Mouse (Mus musculus) liver, embryonic 13.5 days (tissue): ENCODE data around the gene Coro1b. TPM values are rescaled to one million over a fixed set of nuclear protein-coding genes. Genes with fewer than 3 reads are reported as not detected.

Experiments used
- polyA plus RNA-seq: library from polyadenylated mRNA; unstranded; fragments of >200 nt; fragmentation: Nextera tagmentation; extraction: Ambion mirVana; gene quantifications from 2 replicates; pipeline ENCODE4 v1.2.1, GENCODE M21; 2015

The Coro1b gene
- polyA plus RNA-seq, 1 experiment from 2014 or later = 72.6 TPM

Other genes with a start within 250 kb of the Coro1b start
- 18.0 and 18.8 TPM in 2 replicates for gene Tcirg1, start 241.5 kb upstream of the Coro1b start, polyA plus RNA-seq
- 189 and 217 TPM in 2 replicates for gene Ndufs8, start 235.8 kb upstream of the Coro1b start, polyA plus RNA-seq
- 3.3 and 3.7 TPM in 2 replicates for gene Aldh3b1, start 218.8 kb upstream of the Coro1b start, polyA plus RNA-seq
- 17.6 and 18.3 TPM in 2 replicates for gene Unc93b1, start 213.4 kb upstream of the Coro1b start, polyA plus RNA-seq
- gene Aldh3b3, start 190.0 kb upstream of the Coro1b start, polyA plus RNA-seq = not detected in 2 replicates
- gene Aldh3b2, start 176.3 kb upstream of the Coro1b start, polyA plus RNA-seq = 0.30 and 0.45 TPM in 2 replicates
- 9.5 and 10.2 TPM in 2 replicates for gene Acy3, start 162.0 kb upstream of the Coro1b start, polyA plus RNA-seq
- gene Tbx10, start 155.9 kb upstream of the Coro1b start, polyA plus RNA-seq = 0.47 and 0.54 TPM in 2 replicates
- gene Nudt8, start 148.0 kb upstream of the Coro1b start, polyA plus RNA-seq = 13.8 and 15.9 TPM in 2 replicates
- gene Gm49405, start 148.0 kb upstream of the Coro1b start, polyA plus RNA-seq = 0.55 and 0.59 TPM in 2 replicates
- gene Doc2g, start 145.3 kb upstream of the Coro1b start, polyA plus RNA-seq = 0.80 and 0.82 TPM in 2 replicates
- 171 and 174 TPM in 2 replicates for gene Ndufv1, start 135.8 kb upstream of the Coro1b start, polyA plus RNA-seq
- gene Gstp1, start 110.6 kb upstream of the Coro1b start, polyA plus RNA-seq = 629 and 652 TPM in 2 replicates
- gene Gstp2, start 102.6 kb upstream of the Coro1b start, polyA plus RNA-seq = 7.7 and 11.2 TPM in 2 replicates
- gene Gstp3, start 89.0 kb upstream of the Coro1b start, polyA plus RNA-seq = 28.0 and 28.3 TPM in 2 replicates
- 0.43 and 0.67 TPM in 2 replicates for gene Cabp2, start 67.0 kb upstream of the Coro1b start, polyA plus RNA-seq
- 94.3 and 94.7 TPM in 2 replicates for gene Cdk2ap2, start 51.4 kb upstream of the Coro1b start, polyA plus RNA-seq
- 2.8 and 3.1 TPM in 2 replicates for gene Pitpnm1, start 48.6 kb upstream of the Coro1b start, polyA plus RNA-seq
- gene Aip, start 22.8 kb upstream of the Coro1b start, polyA plus RNA-seq = 37.7 and 38.9 TPM in 2 replicates
- 0.02 TPM in 1 of 2 replicates, not detected in the other for gene Gpr152, start 8.8 kb upstream of the Coro1b start, polyA plus RNA-seq
- gene Cabp4, start 4.6 kb upstream of the Coro1b start, polyA plus RNA-seq = 0.07 and 0.13 TPM in 2 replicates
- 18.8 and 21.3 TPM in 2 replicates for gene Ptprcap, start 5.0 kb downstream of the Coro1b start, polyA plus RNA-seq
- gene Rps6kb2, start 14.7 kb downstream of the Coro1b start, polyA plus RNA-seq = 30.0 and 34.2 TPM in 2 replicates
- gene Carns1, start 26.9 kb downstream of the Coro1b start, polyA plus RNA-seq = 0.38 and 0.43 TPM in 2 replicates
- gene Tbc1d10c, start 42.7 kb downstream of the Coro1b start, polyA plus RNA-seq = 3.7 TPM in 2 replicates
- gene Ppp1ca, start 43.4 kb downstream of the Coro1b start, polyA plus RNA-seq = 517 and 527 TPM in 2 replicates
- 17.4 and 20.7 TPM in 2 replicates for gene Rad9a, start 53.0 kb downstream of the Coro1b start, polyA plus RNA-seq
- gene Clcf1, start 65.6 kb downstream of the Coro1b start, polyA plus RNA-seq = 0.35 and 0.46 TPM in 2 replicates
- gene AC109138.7, start 65.7 kb downstream of the Coro1b start, polyA plus RNA-seq = not detected in 2 replicates
- 8.3 and 12.3 TPM in 2 replicates for gene Pold4, start 83.3 kb downstream of the Coro1b start, polyA plus RNA-seq
- gene Ssh3, start 120.6 kb downstream of the Coro1b start, polyA plus RNA-seq = 1.3 and 1.7 TPM in 2 replicates
- gene Ankrd13d, start 134.5 kb downstream of the Coro1b start, polyA plus RNA-seq = 0.57 and 0.74 TPM in 2 replicates
- 10.1 and 10.3 TPM in 2 replicates for gene Grk2, start 157.6 kb downstream of the Coro1b start, polyA plus RNA-seq
- gene Kdm2a, start 249.7 kb downstream of the Coro1b start, polyA plus RNA-seq = 10.9 and 15.4 TPM in 2 replicates